Mouse (Mus musculus): ENCODE data around the gene Olfr612. TPM values are rescaled to one million over a fixed set of nuclear protein-coding genes. Genes with fewer than 3 reads are reported as not detected.
"Not testable (repeated sequence)": the region's sequence is repeated elsewhere in the genome, so short reads cannot be mapped to it uniquely, and the experiment has no call there.

The Olfr612 gene
- not detected in 2 replicates for polyA plus RNA-seq (2014; fragmentation: Nextera tagmentation; extraction: Ambion mirVana)

DNA sequence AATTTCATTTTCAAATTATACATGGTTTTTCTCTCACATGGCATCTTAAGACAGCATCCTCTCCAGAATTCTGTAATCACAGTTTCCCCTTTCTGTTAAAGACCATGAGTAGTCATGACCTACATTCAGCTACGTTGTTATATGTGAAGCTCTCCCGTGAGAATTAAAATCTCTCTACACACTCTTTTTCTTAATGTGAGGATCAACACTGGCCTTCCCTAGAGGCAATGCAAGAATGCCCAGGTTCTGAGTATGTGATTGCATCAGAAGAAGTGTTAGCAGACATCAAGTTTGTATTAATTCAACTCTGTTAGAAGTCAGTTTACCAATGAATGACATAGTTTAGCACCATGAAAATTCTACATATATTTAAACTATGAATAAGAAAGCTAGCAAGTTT lies at the start of gene Olfr612:
Gene Olfr612, minus strand, starts transcription at position 101 of the 400 bp plus-strand sequence.
- H3K27ac ChIP-seq (replicated peaks; ENCODE audit: low read depth, low read length); H3K27me3 ChIP-seq (ENCODE audit: control insufficient read depth, insufficient read depth, low read length); H3K36me3 ChIP-seq (ENCODE audit: control insufficient read depth, insufficient read depth, low read length); H3K9me3 ChIP-seq (ENCODE audit: control insufficient read depth, low read length); ATAC-seq (ENCODE audit: low FRiP score, low TSS enrichment); H3K4me1 ChIP-seq (ENCODE audit: control insufficient read depth, insufficient read depth, low read length); H3K4me2 ChIP-seq (ENCODE audit: low read length); H3K9ac ChIP-seq (replicated peaks; ENCODE audit: low read length); H3K4me3 ChIP-seq (replicated peaks; ENCODE audit: low read depth, low read length); DNase-seq: not testable (repeated sequence)
- 87% methylated on average over 2 of the region's 2 CpGs for WGBS

DNA sequence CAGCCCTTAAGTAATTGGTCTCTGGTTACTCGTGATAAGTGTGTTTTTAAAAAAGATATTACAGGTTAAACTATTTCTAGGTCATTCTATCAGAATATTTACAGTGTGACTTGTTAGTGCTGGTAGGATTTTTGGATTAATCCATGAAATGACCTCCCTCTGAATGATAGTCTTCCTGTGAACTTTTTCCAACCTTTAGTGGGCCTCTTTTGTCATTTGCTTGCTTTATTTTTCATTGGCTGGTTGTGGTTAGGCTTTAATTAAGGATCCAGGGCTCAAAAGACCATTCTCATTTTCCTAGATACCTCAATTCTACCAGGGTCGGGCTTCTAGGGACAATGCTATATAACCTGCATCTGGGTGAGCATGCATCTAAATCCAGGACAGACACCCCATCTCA lies 47.3 kb upstream of the Olfr612 start, which contains the start of gene Olfr618:
Gene Olfr618, plus strand, starts transcription at position 301 of the 400 bp plus-strand sequence.
- no peaks in the 10 kb centered on the region for H3K36me3 ChIP-seq (ENCODE audit: control insufficient read depth, insufficient read depth, low read length)
- H3K4me1 ChIP-seq (ENCODE audit: control insufficient read depth, insufficient read depth, low read length), result no peaks in the 10 kb centered on the region
- no peak for DNase-seq
- no peak within 1 kb of the TSS for H3K4me2 ChIP-seq (ENCODE audit: low read length)
- H3K27me3 ChIP-seq (ENCODE audit: control insufficient read depth, insufficient read depth, low read length), result no peaks in the 10 kb centered on the region
- no peak within 1 kb of the TSS for H3K4me3 ChIP-seq (replicated peaks; ENCODE audit: low read depth, low read length)
- 57% methylated on average over 2 of the region's 2 CpGs for WGBS
- no peaks in the 10 kb centered on the region for H3K9me3 ChIP-seq (ENCODE audit: control insufficient read depth, low read length)
- H3K9ac ChIP-seq (replicated peaks; ENCODE audit: low read length), result no peak within 1 kb of the TSS
- ATAC-seq (ENCODE audit: low FRiP score, low TSS enrichment), result no peak
- no peak within 1 kb of the TSS for H3K27ac ChIP-seq (replicated peaks; ENCODE audit: low read depth, low read length)

DNA sequence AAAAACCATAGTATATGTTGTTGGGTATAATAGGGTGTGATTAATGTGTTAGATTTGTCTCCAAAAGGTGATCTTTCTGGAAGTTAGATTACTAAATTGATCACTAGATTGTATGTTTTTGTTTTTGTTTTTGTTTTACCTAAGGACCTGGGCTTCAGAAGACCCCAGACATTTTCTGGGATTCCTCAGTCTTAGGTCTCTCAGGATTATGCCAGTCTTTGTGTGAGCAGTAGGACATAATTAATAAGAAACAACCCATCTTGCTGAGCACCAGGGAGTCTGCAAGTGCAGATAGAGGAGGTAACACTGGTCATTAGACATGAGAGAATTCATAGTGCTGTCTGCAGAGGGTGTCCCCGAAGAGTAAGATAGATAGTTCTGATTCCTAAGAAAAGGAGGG lies 30.2 kb upstream of the Olfr612 start, which contains the start of gene Olfr617:
Gene Olfr617, plus strand, starts transcription at position 301 of the 400 bp plus-strand sequence.
- WGBS, result 88% methylated on average over 1 of the region's 1 CpGs
- ATAC-seq (ENCODE audit: low FRiP score, low TSS enrichment) (no peak), DNase-seq (no peak)
- Histone ChIP-seq H3K4me2 (ENCODE audit: low read length) (no peak within 1 kb of the TSS), H3K9me3 (ENCODE audit: control insufficient read depth, low read length) (no peaks in the 10 kb centered on the region), H3K27ac (replicated peaks; ENCODE audit: low read depth, low read length) (no peak within 1 kb of the TSS), H3K36me3 (ENCODE audit: control insufficient read depth, insufficient read depth, low read length) (no peaks in the 10 kb centered on the region), H3K4me3 (replicated peaks; ENCODE audit: low read depth, low read length) (no peak within 1 kb of the TSS), H3K9ac (replicated peaks; ENCODE audit: low read length) (no peak within 1 kb of the TSS), H3K4me1 (ENCODE audit: control insufficient read depth, insufficient read depth, low read length) (no peaks in the 10 kb centered on the region), H3K27me3 (ENCODE audit: control insufficient read depth, insufficient read depth, low read length) (no peaks in the 10 kb centered on the region)

DNA sequence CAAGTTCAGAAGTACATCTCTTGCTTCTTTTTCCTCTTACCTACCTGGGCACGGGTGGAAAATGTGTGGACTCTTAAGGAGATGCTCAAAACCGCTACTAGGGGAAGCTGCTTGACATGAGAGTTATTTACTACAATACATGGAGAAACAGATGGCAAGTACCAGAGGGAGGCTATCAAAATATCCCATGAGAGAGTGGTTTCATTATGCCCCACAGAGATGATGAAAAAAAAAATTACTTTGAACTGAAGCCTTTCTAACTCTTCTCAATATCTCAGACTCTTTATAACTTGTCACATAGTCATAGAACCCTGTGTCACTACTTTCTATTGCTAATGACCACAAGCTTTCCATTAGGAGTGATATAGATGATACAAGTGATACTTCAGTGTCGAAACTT lies 26.5 kb upstream of the Olfr612 start, which contains the start of gene Olfr616:
Gene Olfr616, minus strand, starts transcription at position 101 of the 400 bp plus-strand sequence.
- H3K4me3 ChIP-seq (replicated peaks; ENCODE audit: low read depth, low read length), result no peak within 1 kb of the TSS
- no peaks in the 10 kb centered on the region for H3K36me3 ChIP-seq (ENCODE audit: control insufficient read depth, insufficient read depth, low read length)
- ATAC-seq (ENCODE audit: low FRiP score, low TSS enrichment) (no peak), DNase-seq (no peak)
- H3K9ac ChIP-seq (replicated peaks; ENCODE audit: low read length), result no peak within 1 kb of the TSS
- H3K27me3 ChIP-seq (ENCODE audit: control insufficient read depth, insufficient read depth, low read length), result no peaks in the 10 kb centered on the region
- H3K4me2 ChIP-seq (ENCODE audit: low read length), result no peak within 1 kb of the TSS
- H3K27ac ChIP-seq (replicated peaks; ENCODE audit: low read depth, low read length), result no peak within 1 kb of the TSS
- no peaks in the 10 kb centered on the region for H3K4me1 ChIP-seq (ENCODE audit: control insufficient read depth, insufficient read depth, low read length)
- 83% methylated on average over 3 of the region's 3 CpGs for WGBS
- H3K9me3 ChIP-seq (ENCODE audit: control insufficient read depth, low read length), result no peaks in the 10 kb centered on the region

DNA sequence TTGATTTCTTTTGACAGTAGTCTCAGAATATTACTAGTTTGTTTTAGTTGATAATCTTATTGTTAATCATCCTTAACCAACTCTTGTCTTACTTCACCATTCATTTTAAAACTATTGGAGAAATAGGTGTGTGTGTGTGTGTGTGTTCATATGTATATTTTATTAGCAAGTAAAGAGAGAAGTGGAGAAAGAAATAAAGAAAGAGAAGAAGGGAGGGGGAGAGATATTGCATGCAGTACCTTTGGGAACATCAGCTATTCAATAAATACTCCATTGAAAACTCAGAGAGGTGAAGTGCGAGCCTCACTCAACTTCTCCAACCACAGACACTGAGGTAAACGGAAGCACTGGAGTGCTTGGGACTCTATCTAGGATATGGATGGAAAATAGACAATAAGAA lies 13.3 kb upstream of the Olfr612 start, which contains the start of gene Olfr615:
Gene Olfr615, plus strand, starts transcription at position 301 of the 400 bp plus-strand sequence.
- no peak for DNase-seq
- WGBS, result 91% methylated on average over 2 of the region's 2 CpGs
- no peak within 1 kb of the TSS for H3K27ac ChIP-seq (replicated peaks; ENCODE audit: low read depth, low read length)
- H3K27me3 ChIP-seq (ENCODE audit: control insufficient read depth, insufficient read depth, low read length), result no peaks in the 10 kb centered on the region
- H3K4me3 ChIP-seq (replicated peaks; ENCODE audit: low read depth, low read length), result no peak within 1 kb of the TSS
- H3K9ac ChIP-seq (replicated peaks; ENCODE audit: low read length), result no peak within 1 kb of the TSS
- no peaks in the 10 kb centered on the region for H3K9me3 ChIP-seq (ENCODE audit: control insufficient read depth, low read length)
- H3K4me1 ChIP-seq (ENCODE audit: control insufficient read depth, insufficient read depth, low read length), result no peaks in the 10 kb centered on the region
- ATAC-seq (ENCODE audit: low FRiP score, low TSS enrichment), result no peak
- H3K4me2 ChIP-seq (ENCODE audit: low read length), result no peak within 1 kb of the TSS
- H3K36me3 ChIP-seq (ENCODE audit: control insufficient read depth, insufficient read depth, low read length), result no peaks in the 10 kb centered on the region

DNA sequence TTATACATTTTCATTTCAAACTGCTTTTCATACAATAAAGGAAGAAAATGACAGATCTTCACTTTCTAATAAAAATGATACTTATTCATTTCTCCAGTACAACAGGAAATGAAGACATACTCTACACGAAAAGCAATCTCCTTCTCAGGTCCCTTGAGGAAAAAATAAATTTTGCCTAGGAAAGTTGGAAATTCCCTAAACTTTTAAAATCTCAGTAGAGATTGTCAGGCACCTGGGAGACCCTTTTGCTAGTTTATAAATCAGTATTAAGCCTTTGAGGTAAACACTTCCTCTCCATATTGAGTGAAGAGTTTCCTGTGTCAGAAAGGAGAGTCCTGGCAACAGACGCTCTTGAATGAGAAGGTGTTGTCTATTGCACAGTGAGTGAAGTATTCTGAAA lies 5.3 kb upstream of the Olfr612 start, which contains the start of gene Olfr613:
Gene Olfr613, plus strand, starts transcription at position 301 of the 400 bp plus-strand sequence.
- Histone ChIP-seq H3K4me2 (ENCODE audit: low read length) (no peak within 1 kb of the TSS), H3K9me3 (ENCODE audit: control insufficient read depth, low read length) (no peaks in the 10 kb centered on the region), H3K27me3 (ENCODE audit: control insufficient read depth, insufficient read depth, low read length) (no peaks in the 10 kb centered on the region), H3K27ac (replicated peaks; ENCODE audit: low read depth, low read length) (no peak within 1 kb of the TSS), H3K36me3 (ENCODE audit: control insufficient read depth, insufficient read depth, low read length) (no peaks in the 10 kb centered on the region), H3K4me1 (ENCODE audit: control insufficient read depth, insufficient read depth, low read length) (no peaks in the 10 kb centered on the region), H3K9ac (replicated peaks; ENCODE audit: low read length) (no peak within 1 kb of the TSS), H3K4me3 (replicated peaks; ENCODE audit: low read depth, low read length) (no peak within 1 kb of the TSS)
- ATAC-seq (ENCODE audit: low FRiP score, low TSS enrichment) (no peak), DNase-seq (no peak)
- 82% methylated on average over 2 of the region's 2 CpGs for WGBS

DNA sequence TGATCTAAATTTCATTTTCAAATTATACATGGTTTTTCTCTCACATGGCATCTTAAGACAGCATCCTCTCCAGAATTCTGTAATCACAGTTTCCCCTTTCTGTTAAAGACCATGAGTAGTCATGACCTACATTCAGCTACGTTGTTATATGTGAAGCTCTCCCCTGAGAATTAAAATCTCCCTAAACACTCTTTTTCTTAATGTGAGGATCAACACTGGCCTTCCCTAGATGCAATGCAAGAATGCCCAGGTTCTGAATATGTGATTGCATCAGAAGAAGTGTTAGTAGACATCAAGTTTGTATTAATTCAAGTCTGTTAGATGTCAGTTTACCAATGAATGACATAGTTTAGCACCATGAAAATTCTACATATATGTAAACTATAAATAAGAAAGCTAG lies 21.8 kb downstream of the Olfr612 start, which contains the start of gene Olfr611:
Gene Olfr611, minus strand, starts transcription at position 101 of the 400 bp plus-strand sequence.
- DNase-seq, result not testable (repeated sequence)

DNA sequence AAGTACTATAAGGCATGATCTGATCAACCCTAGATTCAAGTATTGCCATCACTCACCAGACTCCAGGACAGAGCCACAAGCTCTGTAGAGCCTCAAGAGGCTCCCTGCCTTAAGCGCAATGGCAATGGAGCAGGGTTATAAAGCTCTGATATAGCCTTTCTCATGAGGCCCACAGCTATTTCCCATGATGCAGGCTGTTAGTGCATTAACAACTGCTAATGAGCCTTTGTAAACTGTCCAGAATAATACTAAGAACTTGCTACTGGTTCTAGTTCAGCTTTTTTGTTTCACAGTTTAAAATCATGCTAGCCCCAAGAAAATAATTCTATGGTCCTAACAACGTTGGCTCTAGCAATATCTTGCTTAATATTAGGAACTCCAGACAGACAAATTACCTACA lies 30.5 kb downstream of the Olfr612 start, which contains the start of gene Olfr610:
Gene Olfr610, minus strand, starts transcription at position 101 of the 400 bp plus-strand sequence.
- Histone ChIP-seq H3K36me3 (ENCODE audit: control insufficient read depth, insufficient read depth, low read length) (no peaks in the 10 kb centered on the region), H3K27me3 (ENCODE audit: control insufficient read depth, insufficient read depth, low read length) (no peaks in the 10 kb centered on the region), H3K27ac (replicated peaks; ENCODE audit: low read depth, low read length) (no peak within 1 kb of the TSS), H3K4me3 (replicated peaks; ENCODE audit: low read depth, low read length) (no peak within 1 kb of the TSS), H3K9me3 (ENCODE audit: control insufficient read depth, low read length) (no peaks in the 10 kb centered on the region), H3K4me2 (ENCODE audit: low read length) (no peak within 1 kb of the TSS), H3K4me1 (ENCODE audit: control insufficient read depth, insufficient read depth, low read length) (no peaks in the 10 kb centered on the region), H3K9ac (replicated peaks; ENCODE audit: low read length) (no peak within 1 kb of the TSS)
- no peak for DNase-seq
- ATAC-seq (ENCODE audit: low FRiP score, low TSS enrichment), result no peak
- WGBS, result 89% methylated on average over 2 of the region's 2 CpGs

More for the DNA sequence above, 21.8 kb downstream of the Olfr612 start, which contains the start of gene Olfr611:
- H3K27me3 ChIP-seq (ENCODE audit: control insufficient read depth, insufficient read depth, low read length); H3K9me3 ChIP-seq (ENCODE audit: control insufficient read depth, low read length); H3K4me1 ChIP-seq (ENCODE audit: control insufficient read depth, insufficient read depth, low read length); H3K9ac ChIP-seq (replicated peaks; ENCODE audit: low read length); H3K4me3 ChIP-seq (replicated peaks; ENCODE audit: low read depth, low read length); H3K36me3 ChIP-seq (ENCODE audit: control insufficient read depth, insufficient read depth, low read length); H3K27ac ChIP-seq (replicated peaks; ENCODE audit: low read depth, low read length); H3K4me2 ChIP-seq (ENCODE audit: low read length); ATAC-seq (ENCODE audit: low FRiP score, low TSS enrichment): not testable (repeated sequence)
- WGBS, result 71% methylated on average over 1 of the region's 1 CpGs

DNA sequence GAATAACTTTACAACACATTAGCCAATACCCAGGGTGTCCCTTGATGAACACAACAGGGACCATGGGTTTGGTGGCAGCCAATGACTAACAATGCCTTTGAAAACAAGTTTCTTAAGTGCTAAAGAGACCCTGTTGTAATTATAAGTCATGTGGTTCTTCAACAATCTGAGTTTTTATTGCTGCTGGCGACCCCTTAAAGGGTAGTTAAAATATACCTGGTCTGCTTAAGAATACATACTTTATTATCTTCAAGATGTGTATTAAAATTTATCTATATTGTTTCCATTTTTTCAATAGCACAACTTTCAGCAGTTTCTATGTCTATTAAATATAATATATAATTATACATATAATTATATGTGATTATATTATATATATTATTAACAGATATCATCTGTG lies 44.6 kb downstream of the Olfr612 start, which contains the start of gene Olfr609:
Gene Olfr609, minus strand, starts transcription at position 101 of the 400 bp plus-strand sequence.
- Histone ChIP-seq H3K4me1 (ENCODE audit: control insufficient read depth, insufficient read depth, low read length) (no peaks in the 10 kb centered on the region), H3K4me2 (ENCODE audit: low read length) (no peak within 1 kb of the TSS), H3K9ac (replicated peaks; ENCODE audit: low read length) (no peak within 1 kb of the TSS), H3K9me3 (ENCODE audit: control insufficient read depth, low read length) (no peaks in the 10 kb centered on the region), H3K27ac (replicated peaks; ENCODE audit: low read depth, low read length) (no peak within 1 kb of the TSS), H3K27me3 (ENCODE audit: control insufficient read depth, insufficient read depth, low read length) (no peaks in the 10 kb centered on the region), H3K4me3 (replicated peaks; ENCODE audit: low read depth, low read length) (no peak within 1 kb of the TSS), H3K36me3 (ENCODE audit: control insufficient read depth, insufficient read depth, low read length) (no peaks in the 10 kb centered on the region)
- no peak for DNase-seq
- no peak for ATAC-seq (ENCODE audit: low FRiP score, low TSS enrichment)
- WGBS, result 70% methylated on average over 1 of the region's 1 CpGs

Measured in midbrain, embryonic 14.5 days (tissue).